8 mouse cellular contexts compared by ENCODE assay signal in genomic region chr8:127063551-127064360, GRCm38 (mm10). TPM values are rescaled to one million over a fixed set of nuclear protein-coding genes. Genes with fewer than 3 reads are reported as not detected.
DNase-seq lines count a peak whose midpoint lies in the region; ATAC-seq and TF ChIP-seq lines count a peak whose summit lies in the region.

Pard3 (plus strand) TSS chr8:127063893.

- no peaks in the 10 kb centered on the region for H3K9me3 ChIP-seq in megakaryocyte, embryonic 14.5 days
- no peaks in the 10 kb centered on the region for H3K9me3 ChIP-seq in embryonic facial prominence, embryonic 12.5 days
- no peaks in the 10 kb centered on the region for H3K9me3 ChIP-seq in limb, embryonic 13.5 days
- H3K9me3 ChIP-seq in midbrain, embryonic 16.5 days (replicated peaks; ENCODE audit: control insufficient read depth, low read length, poor library complexity, severe bottlenecking): no peaks in the 10 kb centered on the region

- no peak for TF ChIP-seq POLR2A in heart, adult 2 months (IDR thresholded peaks at IDR 0.05; ENCODE audit: insufficient read depth, low read depth, low read length)
- no peak for TF ChIP-seq POLR2A in testis, adult 2 months (IDR thresholded peaks at IDR 0.05; ENCODE audit: control insufficient read depth, low read depth, low read length)

- peak within 1 kb of the TSS; percentile 98 for H3K9ac ChIP-seq in embryonic facial prominence, embryonic 12.5 days
- H3K9ac ChIP-seq in heart, adult 2 months (ENCODE audit: low read depth, low read length): peak within 1 kb of the TSS; percentile 97
- peak within 1 kb of the TSS; percentile 99 for H3K9ac ChIP-seq in limb, embryonic 13.5 days
- peak within 1 kb of the TSS; percentile 90 for H3K9ac ChIP-seq in midbrain, embryonic 16.5 days (ENCODE audit: low read depth, low read length)

- no peak for ATAC-seq in megakaryocyte, adult 5-6 weeks (ENCODE audit: poor library complexity, severe bottlenecking)
- ATAC-seq in embryonic facial prominence, embryonic 12.5 days (ENCODE audit: insufficient number of reproducible peaks, insufficient read depth, low FRiP score, low TSS enrichment): peak; percentile 87
- peak; percentile 93 for ATAC-seq in limb, embryonic 13.5 days (ENCODE audit: low FRiP score, low read depth)
- ATAC-seq in midbrain, embryonic 16.5 days: peak; percentile 95

- peak within 1 kb of the TSS; percentile 98 for H3K27ac ChIP-seq in embryonic facial prominence, embryonic 12.5 days
- peak within 1 kb of the TSS; percentile 91 for H3K27ac ChIP-seq in heart, adult 2 months
- peak within 1 kb of the TSS; percentile 98 for H3K27ac ChIP-seq in limb, embryonic 13.5 days
- peak within 1 kb of the TSS; percentile 90 for H3K27ac ChIP-seq in midbrain, embryonic 16.5 days (ENCODE audit: low read length)
- no peak within 1 kb of the TSS for H3K27ac ChIP-seq in testis, adult 2 months (ENCODE audit: control insufficient read depth, insufficient read depth, low read depth, low read length)

- peak within 1 kb of the TSS; percentile 61 for H3K4me2 ChIP-seq in embryonic facial prominence, embryonic 12.5 days (replicated peaks)
- H3K4me2 ChIP-seq in limb, embryonic 13.5 days (replicated peaks): peak within 1 kb of the TSS; percentile 74
- H3K4me2 ChIP-seq in midbrain, embryonic 16.5 days (ENCODE audit: low read length): peak within 1 kb of the TSS; percentile 81

- no peaks in the 10 kb centered on the region for H3K79me2 ChIP-seq in heart, adult 2 months (replicated peaks; ENCODE audit: control insufficient read depth, insufficient read depth, low read length)

- H3K36me3 ChIP-seq in megakaryocyte, embryonic 14.5 days (replicated peaks; ENCODE audit: low read length): no peaks in the 10 kb centered on the region
- no peaks in the 10 kb centered on the region for H3K36me3 ChIP-seq in embryonic facial prominence, embryonic 12.5 days
- H3K36me3 ChIP-seq in heart, adult 2 months (ENCODE audit: control insufficient read depth, insufficient read depth, low read length): peaks cover 2% of the 10 kb centered on the region; the same call in 1 of the 2 replicates
- no peaks in the 10 kb centered on the region for H3K36me3 ChIP-seq in limb, embryonic 13.5 days
- H3K36me3 ChIP-seq in midbrain, embryonic 16.5 days (ENCODE audit: control insufficient read depth, insufficient read depth, low read length): no peaks in the 10 kb centered on the region
- no peaks in the 10 kb centered on the region for H3K36me3 ChIP-seq in testis, adult 2 months (ENCODE audit: control insufficient read depth, insufficient read depth, low read length)

- peaks cover 14% of the 10 kb centered on the region for H3K4me1 ChIP-seq in megakaryocyte, embryonic 14.5 days
- peaks cover 29% of the 10 kb centered on the region for H3K4me1 ChIP-seq in embryonic facial prominence, embryonic 12.5 days
- peaks cover 3% of the 10 kb centered on the region; the same call in 1 of the 2 replicates for H3K4me1 ChIP-seq in heart, adult 2 months (ENCODE audit: control insufficient read depth, insufficient read depth, low read length)
- H3K4me1 ChIP-seq in limb, embryonic 13.5 days: peaks cover 43% of the 10 kb centered on the region
- peaks cover 34% of the 10 kb centered on the region for H3K4me1 ChIP-seq in midbrain, embryonic 16.5 days (ENCODE audit: control insufficient read depth, insufficient read depth, low read length)
- peaks cover 13% of the 10 kb centered on the region for H3K4me1 ChIP-seq in testis, adult 2 months (ENCODE audit: control insufficient read depth, insufficient read depth, low read length)

- WGBS in embryonic facial prominence, embryonic 12.5 days: under 1% methylated on average over 66 of the region's 98 CpGs
- 1% methylated on average over 80 of the region's 98 CpGs for WGBS in heart, adult 2 months
- under 1% methylated on average over 85 of the region's 98 CpGs for WGBS in limb, embryonic 13.5 days
- under 1% methylated on average over 89 of the region's 98 CpGs for WGBS in midbrain, embryonic 16.5 days

- intact Hi-C loops in heart, adult 2 months (cut with DNase I): loop anchor here (2.0 to 5.0 kb wide), 4 partner anchors 44 to 114 kb away; no protein-coding TSS in a partner anchor

- peak; percentile 85 to 88 for DNase-seq in heart, adult 2 months
- DNase-seq in kidney, adult 9 months: peak; percentile 77

- TF ChIP-seq EP300 in heart, adult 2 months (IDR thresholded peaks at IDR 0.05; ENCODE audit: insufficient read depth, low read depth, low read length): no peak

- H3K4me3 ChIP-seq in megakaryocyte, embryonic 14.5 days (replicated peaks): peak within 1 kb of the TSS; percentile 81
- H3K4me3 ChIP-seq in embryonic facial prominence, embryonic 12.5 days: peak within 1 kb of the TSS; percentile 86
- H3K4me3 ChIP-seq in heart, adult 2 months: peak within 1 kb of the TSS; percentile 92
- H3K4me3 ChIP-seq in limb, embryonic 13.5 days: peak within 1 kb of the TSS; percentile 95
- peak within 1 kb of the TSS; percentile 75 for H3K4me3 ChIP-seq in midbrain, embryonic 16.5 days (ENCODE audit: low read depth, low read length)
- H3K4me3 ChIP-seq in testis, adult 2 months (ENCODE audit: control insufficient read depth, low read depth, low read length): peak within 1 kb of the TSS; percentile 85

- H3K27me3 ChIP-seq in megakaryocyte, embryonic 14.5 days (replicated peaks): peaks cover 84% of the 10 kb centered on the region
- H3K27me3 ChIP-seq in embryonic facial prominence, embryonic 12.5 days: 0 out of 2 replicates have a peak, but pooled peaks cover 3% of the 10 kb centered on the region
- H3K27me3 ChIP-seq in heart, adult 2 months (ENCODE audit: control insufficient read depth, insufficient read depth, low read length): no peaks in the 10 kb centered on the region
- no peaks in the 10 kb centered on the region for H3K27me3 ChIP-seq in limb, embryonic 13.5 days
- H3K27me3 ChIP-seq in midbrain, embryonic 16.5 days (ENCODE audit: control insufficient read depth, insufficient read depth, low read depth, low read length): no peaks in the 10 kb centered on the region
- no peaks in the 10 kb centered on the region for H3K27me3 ChIP-seq in testis, adult 2 months (ENCODE audit: control insufficient read depth, insufficient read depth, low read length)

- peak; percentile 49 for TF ChIP-seq CTCF in heart, adult 2 months (IDR thresholded peaks at IDR 0.05)
- no peak for TF ChIP-seq CTCF in testis, adult 2 months (IDR thresholded peaks at IDR 0.05; ENCODE audit: control insufficient read depth, insufficient read depth, insufficient replicate concordance, low read depth, low read length)

RNA-seq across cellular contexts. Expression of gene Pard3, which starts in this region (rescaled TPM):
- 1.3 TPM in 1 of 2 replicates, not detected in the other for polyA plus RNA-seq in megakaryocyte, embryonic 14.5 days (2012; ENCODE audit: insufficient read depth, low replicate concordance)
- 0.05 TPM in 1 of 2 replicates, not detected in the other for total RNA-seq in megakaryocyte, adult 5-6 weeks (2015)
- total RNA-seq in megakaryocyte, adult 5-6 weeks (2017): not detected in 2 replicates
- polyA plus RNA-seq in embryonic facial prominence, embryonic 12.5 days (2016; fragmentation: Nextera tagmentation; extraction: Ambion mirVana): 50.6 and 54.3 TPM in 2 replicates
- total RNA-seq in heart, adult 2 months (2021): 10 to 100 TPM; 30.1 to 32.9 TPM
- 19.2 and 23.7 TPM in 2 replicates for polyA plus RNA-seq in heart, adult 2 months (2012; rRNA removed)
- polyA plus RNA-seq in limb, embryonic 13.5 days (2015; fragmentation: Nextera tagmentation; extraction: Ambion mirVana): 33.2 and 35.0 TPM in 2 replicates
- polyA plus RNA-seq in midbrain, embryonic 16.5 days (2015; fragmentation: Nextera tagmentation; extraction: Ambion mirVana): 14.5 and 14.6 TPM in 2 replicates
- 4.1 and 5.3 TPM in 2 replicates for polyA plus RNA-seq in testis, adult 2 months (2012; rRNA removed)

Comparison
In these comparisons a context has a peak if more than half of its experiments do, and no peak if none do; other contexts are left out.
1. RNA of gene Pard3 (total RNA-seq): 30.1 to 32.9 TPM in heart, adult 2 months; 0.05 TPM in megakaryocyte, adult 5-6 weeks; every median in the first group is over 10 times any median in the second.
2. Peak in every context shown above with its lines, with median percentiles within 50 percentile points of each other: H3K4me3 ChIP-seq, H3K4me2 ChIP-seq and H3K9ac ChIP-seq.